Mouse (Mus musculus): Measurements from ENCODE around the gene Ipmk.
A peak's percentile ranks its signal among the peaks of the same experiment; 100 is the strongest.
"Not testable (repeated sequence)": the region's sequence is repeated elsewhere in the genome, so short reads cannot be mapped to it uniquely, and the experiment has no call there.

Gene Ipmk

GRCm38 (mm10) chr10:71426740-71427139, 79.2 kb downstream of the Ipmk start:
- DNase-seq (ENCODE audit: low read depth), result no peak

DNA sequence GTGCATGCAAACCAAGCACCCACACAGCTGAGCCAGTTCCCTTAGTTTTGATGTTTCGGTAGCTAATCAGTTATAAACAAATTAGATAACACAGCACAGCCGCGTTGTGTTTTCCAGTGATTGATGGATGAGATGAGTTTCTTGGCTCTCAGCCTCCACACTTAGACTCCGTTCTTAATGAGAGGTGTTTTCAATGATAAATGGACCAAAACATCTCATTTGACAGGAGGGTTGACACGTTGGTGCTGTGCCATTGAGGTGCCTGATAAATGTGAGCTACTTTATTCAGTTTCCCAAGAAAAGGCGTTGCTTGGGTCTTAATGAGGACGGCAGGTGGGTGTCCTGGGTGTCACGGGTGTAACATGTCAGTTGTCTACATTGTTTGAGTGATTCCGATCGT, 79.8 kb downstream of the Ipmk start:
- DNase-seq (ENCODE audit: low read depth), result no peak

DNA sequence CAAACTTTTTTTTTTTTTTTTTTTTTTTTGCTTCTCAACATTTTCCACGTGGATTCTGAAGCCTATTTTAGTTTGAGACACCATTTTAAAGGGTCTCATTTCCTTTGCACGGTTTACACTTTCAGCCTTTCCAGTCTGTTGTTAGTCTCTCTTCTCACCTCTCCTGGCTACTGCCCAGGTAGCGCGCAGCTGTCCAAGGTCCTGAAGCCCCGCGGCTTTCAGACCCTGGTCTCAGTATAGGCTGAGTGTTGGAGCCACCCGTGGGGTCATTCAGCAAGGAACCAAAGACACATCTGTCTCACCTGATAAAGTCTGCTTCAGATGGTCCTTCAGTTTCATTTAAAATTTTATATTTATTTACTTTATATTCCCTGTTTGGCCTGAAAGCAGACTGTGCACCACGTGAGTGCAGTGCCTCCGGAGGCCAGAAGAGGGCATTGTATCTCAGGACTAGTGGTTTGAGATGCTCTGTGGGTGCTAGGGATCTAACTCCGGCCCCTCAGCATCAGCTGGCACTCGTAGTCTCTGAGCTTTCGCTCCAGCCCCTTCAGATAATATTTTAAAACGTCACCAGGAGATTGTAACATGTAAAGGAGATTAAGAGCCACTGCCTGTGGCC, 80.8 kb downstream of the Ipmk start:
- DNase-seq (ENCODE audit: low read depth), result no peak

DNA sequence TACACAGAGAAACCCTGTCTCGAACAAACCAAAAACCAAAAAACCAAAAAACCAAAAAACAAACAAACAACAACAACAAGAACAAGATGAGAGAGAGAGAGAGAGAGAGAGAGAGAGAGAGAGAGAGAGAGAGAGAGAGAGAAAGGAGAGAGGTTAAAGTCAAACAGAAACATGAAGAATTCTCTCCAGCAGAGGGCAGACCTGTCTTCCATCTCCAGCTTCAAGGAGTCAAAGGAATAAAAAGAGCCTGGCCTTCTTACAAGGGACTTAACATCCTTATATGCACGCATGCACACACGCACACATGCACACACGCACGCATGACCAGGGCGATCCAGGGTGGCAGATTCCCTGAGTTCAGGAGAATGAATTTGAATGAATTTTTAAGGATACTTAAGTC, 83.1 kb downstream of the Ipmk start:
- DNase-seq (ENCODE audit: low read depth), result no peak

DNA sequence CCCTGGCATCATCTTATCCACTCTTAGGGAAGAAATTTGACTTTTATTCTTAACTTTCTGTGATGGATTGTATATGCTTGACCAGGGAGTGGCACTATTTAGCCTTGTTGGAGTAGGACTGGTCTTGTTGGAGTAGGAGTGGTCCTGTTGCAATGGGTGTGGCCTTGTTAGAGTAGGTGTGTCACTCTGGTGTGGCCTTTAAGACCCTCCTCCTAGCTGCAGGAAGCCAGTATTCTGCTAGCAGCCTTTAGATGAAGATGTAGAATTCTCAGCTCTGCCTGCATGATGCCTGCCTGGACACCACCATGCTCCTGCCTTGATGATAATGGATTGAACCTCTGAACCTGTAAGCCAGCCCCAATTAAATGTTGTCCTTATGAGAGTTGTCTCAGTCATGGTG, 95.5 kb downstream of the Ipmk start:
- DNase-seq (ENCODE audit: low read depth), result no peak

DNA sequence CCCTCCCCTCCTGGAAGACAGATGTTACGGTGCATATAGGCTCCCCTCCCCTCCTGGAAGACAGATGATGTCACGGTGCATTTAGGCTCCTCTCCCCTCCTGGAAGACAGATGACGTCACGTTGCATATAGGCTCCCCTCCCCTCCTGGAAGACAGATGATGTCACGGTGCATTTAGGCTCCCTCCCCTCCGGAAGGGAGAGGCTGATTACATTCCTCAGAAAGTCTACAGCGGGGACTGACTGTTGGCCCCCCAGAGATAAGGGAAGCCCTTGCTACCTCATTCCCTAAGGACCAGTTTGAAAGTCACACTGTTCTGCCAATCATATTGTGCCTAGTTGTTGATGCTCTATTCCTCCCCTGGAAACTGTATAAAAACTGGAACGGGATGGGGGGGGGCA, 100.1 kb downstream of the Ipmk start:
- no peak for DNase-seq (ENCODE audit: low read depth)

DNA sequence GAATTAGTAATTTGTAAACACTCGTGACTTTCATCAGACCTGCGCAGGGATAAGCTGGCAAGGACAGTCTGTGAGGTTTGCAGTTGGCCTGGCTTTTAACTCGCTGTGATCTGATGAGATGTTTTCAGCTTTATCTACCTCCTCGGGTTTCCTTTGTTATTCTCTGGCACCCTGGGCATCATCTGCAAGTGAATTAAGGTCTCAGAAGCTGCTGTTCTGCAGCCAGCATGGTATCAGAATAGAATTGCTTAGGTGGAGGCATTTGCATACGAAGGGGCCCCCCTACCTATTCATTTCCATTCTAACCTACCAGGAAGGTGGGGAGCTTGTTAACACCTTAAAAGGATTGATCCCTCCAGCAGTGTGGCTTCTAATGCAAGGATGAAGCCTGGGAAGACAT, 100.7 kb downstream of the Ipmk start:
- DNase-seq (ENCODE audit: low read depth), result no peak

DNA sequence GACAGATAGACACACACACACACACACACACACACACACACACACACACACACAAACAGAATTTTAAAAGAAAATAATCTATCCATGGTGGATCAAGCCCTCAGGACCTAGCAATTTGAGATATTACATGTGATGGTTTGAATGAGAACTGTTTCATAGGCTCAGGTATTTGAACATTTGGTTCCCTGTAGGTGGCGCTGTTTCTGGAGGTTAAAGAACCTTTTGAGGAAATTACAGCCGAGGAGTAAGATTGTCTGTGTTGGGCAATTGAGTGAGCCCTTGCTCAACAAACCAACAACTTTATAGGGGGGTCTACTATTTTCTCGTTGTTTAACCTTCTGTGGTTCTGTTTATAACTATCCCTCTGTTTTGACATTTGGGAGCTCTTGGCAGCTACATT, 107.8 kb downstream of the Ipmk start:
- no peak for DNase-seq (ENCODE audit: low read depth)

DNA sequence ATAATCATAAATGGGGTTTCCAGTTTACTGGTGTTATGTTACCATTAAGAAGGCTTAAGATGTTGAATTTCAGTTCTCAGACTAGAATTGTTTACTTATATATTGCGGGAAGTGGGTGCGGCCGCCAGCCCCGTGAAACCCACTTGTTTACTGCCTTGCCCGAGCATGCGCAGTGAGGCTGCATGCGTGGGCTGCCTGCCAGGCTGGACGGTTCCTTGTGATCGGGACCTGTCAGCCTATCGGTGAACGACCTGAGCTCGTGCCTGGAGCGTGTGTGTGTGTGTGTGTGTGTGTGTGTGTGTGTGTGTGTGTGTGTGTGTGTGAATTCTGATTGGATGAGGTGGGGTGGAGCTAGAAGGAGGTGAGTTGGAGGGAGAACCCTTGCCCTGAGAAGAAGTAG, 114.8 kb downstream of the Ipmk start:
- not testable (repeated sequence) for DNase-seq (ENCODE audit: low read depth)

DNA sequence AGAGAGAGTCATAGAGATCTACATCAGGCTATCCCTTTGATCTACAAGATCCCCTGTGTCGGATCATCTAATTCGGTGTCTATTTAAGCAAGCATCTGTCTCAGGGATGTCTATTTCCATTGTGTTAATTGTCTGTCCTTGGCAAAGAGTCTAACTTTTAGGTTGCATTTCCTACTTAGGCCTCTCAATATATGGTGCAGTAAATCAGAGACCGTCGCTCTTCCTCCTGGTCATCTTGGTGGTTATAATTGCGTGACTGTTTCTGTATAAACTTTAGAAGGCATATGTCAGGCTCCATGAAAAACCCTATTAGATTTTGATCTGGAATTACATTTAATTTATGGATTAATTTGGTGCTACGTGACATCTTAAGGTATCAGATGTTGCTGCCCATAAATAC, 116.9 kb downstream of the Ipmk start:
- DNase-seq (ENCODE audit: low read depth), result no peak

DNA sequence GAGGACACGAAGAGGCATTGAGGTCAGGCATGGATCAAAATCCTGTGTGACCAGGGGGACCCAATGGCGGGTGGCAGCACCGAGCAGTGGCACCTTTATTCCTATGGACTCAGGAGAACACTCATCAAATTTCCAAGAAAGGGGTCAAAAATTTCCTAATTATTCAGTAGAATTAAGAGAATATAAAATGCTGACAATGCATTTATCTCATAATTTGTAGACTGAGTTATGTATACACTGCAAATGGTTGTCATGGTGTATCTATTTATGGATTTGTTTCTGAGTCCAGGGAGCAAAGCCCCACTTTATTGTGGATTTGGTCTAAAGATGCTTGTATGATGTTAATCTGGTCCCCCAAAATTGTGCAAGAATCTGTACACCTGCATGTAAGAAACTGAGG, 120.8 kb downstream of the Ipmk start:
- no peak for DNase-seq (ENCODE audit: low read depth)

GRCm38 (mm10) chr10:71469751-71470150, 122.2 kb downstream of the Ipmk start:
- DNase-seq (ENCODE audit: low read depth), result no peak

- DNase-seq (ENCODE audit: low read depth), result no peak
Measured at GRCm38 (mm10) chr10:71472033-71472432, 124.5 kb downstream of the Ipmk start.

DNA sequence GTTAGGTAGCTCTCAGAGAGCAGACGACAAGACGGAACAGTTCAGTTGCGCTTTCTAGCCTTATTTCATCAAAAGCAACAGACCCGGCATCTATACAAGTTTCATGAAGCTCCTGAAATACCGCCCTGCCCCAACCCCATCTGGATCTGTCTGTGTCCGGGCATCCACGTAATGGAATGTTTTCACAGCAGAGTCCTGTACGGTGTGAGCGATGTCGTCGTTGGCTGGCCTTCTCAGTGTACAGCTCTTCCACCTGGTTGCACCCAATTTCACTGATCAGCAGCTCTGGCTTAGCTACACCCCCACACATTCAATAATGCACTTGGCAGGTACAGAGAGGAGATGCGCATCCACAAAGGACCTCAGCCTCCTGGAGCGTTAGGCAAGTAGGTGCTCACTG, 126.0 kb downstream of the Ipmk start:
- no peak for DNase-seq (ENCODE audit: low read depth)

GRCm38 (mm10) chr10:71476471-71477080, 129.0 kb downstream of the Ipmk start:
- DNase-seq (ENCODE audit: low read depth), result no peak

DNA sequence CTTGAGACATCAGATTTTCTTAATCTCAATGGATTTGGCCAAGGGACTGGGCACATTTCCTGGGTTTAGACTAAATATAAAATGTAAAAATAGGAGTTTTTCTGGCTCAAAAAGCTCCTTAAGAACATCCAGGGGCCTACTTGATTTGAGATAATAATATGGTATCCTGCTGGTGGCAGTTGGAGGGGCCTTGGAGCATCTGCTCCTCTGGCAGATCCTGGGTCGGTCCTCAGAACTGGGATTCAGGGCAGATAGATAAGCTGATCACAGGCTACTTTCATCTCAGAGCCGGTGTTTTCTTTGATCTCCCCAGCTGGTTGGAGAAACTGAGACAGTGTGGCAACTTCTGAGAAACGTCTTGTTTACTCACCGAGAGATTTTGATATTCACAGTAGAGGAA, 129.6 kb downstream of the Ipmk start:
- DNase-seq (ENCODE audit: low read depth), result no peak

- peak; percentile 16 for DNase-seq (ENCODE audit: low read depth)
Measured at GRCm38 (mm10) chr10:71479700-71480325, 132.2 kb downstream of the Ipmk start.
